Comparison of ENCODE assay signal across 34 mouse cellular contexts in the genomic region with DNA sequence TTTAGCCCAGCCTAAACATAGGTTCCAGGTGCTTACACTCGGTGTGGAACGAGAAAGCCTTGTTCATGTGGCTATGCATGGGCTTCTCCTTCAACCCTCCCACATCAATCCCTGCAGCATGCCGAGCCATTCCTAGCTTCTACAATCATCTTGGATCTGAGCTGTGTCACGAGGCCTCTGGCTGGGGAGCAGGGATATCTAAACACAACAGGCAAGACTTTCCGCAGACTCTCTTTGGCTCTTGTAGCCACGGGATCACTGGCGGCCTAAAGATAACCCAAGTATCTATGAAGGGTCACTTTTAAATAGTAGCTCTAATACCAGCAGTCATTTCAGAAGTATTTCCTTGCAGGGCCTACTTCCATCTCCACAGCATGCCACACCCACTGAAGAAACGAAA. TPM values are rescaled to one million over a fixed set of nuclear protein-coding genes. Genes with fewer than 3 reads are reported as not detected.
DNase-seq lines count a peak whose midpoint lies in the region; ATAC-seq and TF ChIP-seq lines count a peak whose summit lies in the region.
"Had no signal": no experiment of that assay in that cellular context is flagged by ENCODE, and none has a peak within 500 bp of the region (broad histone marks: within the 10 kb centered on the region; RNA-seq: fewer than 3 reads in every experiment).

No protein-coding gene starts in this region.

- no peak overlapping the region for H3K27ac ChIP-seq in midbrain, embryonic 11.5 days (ENCODE audit: low read depth, low read length)
- H3K27ac ChIP-seq in midbrain, embryonic 16.5 days (ENCODE audit: low read length), result no peak overlapping the region
- H3K27ac ChIP-seq in heart, postnatal 0 days (ENCODE audit: low read depth), result peak overlapping the region; percentile 64
- no peak overlapping the region for H3K27ac ChIP-seq in hindbrain, embryonic 10.5 days
- H3K27ac ChIP-seq: embryonic facial prominence, embryonic 12.5 days; hindbrain, postnatal 0 days; intestine, embryonic 15.5 days; liver, embryonic 15.5 days; midbrain, embryonic 12.5 days; neural tube, embryonic 13.5 days had no signal

- peak; percentile 46 to 61 for DNase-seq in heart, adult 18-20 months
- no peak for DNase-seq in heart, postnatal 4 days
- peak; percentile 56 for DNase-seq in midbrain, embryonic 11.5 days (ENCODE audit: low spot score, missing footprints)
- no peak for DNase-seq in heart, postnatal 0 days (ENCODE audit: low spot score)
- DNase-seq in right cerebral cortex, postnatal 4 days, result no peak
- DNase-seq in hindbrain, embryonic 10.5 days (ENCODE audit: low spot score), result no peak
- DNase-seq: adrenal gland, postnatal 25 days; cerebellum, adult 11-12 months; cerebellum, adult 9-11 months; embryo, embryonic 11 days; kidney, adult 2 months; lung, embryonic 14.5 days; lung, postnatal 36 days; thymus, postnatal 14 days had no signal

- whole genome bisulfite sequencing in midbrain, embryonic 11.5 days, result 93% methylated on average over 8 of the region's 8 CpGs
- WGBS in midbrain, embryonic 16.5 days, result 96% methylated on average over 8 of the region's 8 CpGs
- 19% methylated on average over 8 of the region's 8 CpGs for WGBS in heart, postnatal 0 days
- 95% methylated on average over 8 of the region's 8 CpGs for WGBS in hindbrain, embryonic 10.5 days

- no peaks in the 10 kb centered on the region for H3K9me3 ChIP-seq in midbrain, embryonic 11.5 days (ENCODE audit: control insufficient read depth, low read length)
- H3K9me3 ChIP-seq in midbrain, embryonic 16.5 days (replicated peaks; ENCODE audit: control insufficient read depth, low read length, poor library complexity, severe bottlenecking), result no peaks in the 10 kb centered on the region
- H3K9me3 ChIP-seq in heart, postnatal 0 days (replicated peaks; ENCODE audit: control insufficient read depth, low read length), result no peaks in the 10 kb centered on the region
- H3K9me3 ChIP-seq in hindbrain, embryonic 10.5 days, result no peaks in the 10 kb centered on the region
- H3K9me3 ChIP-seq: embryonic facial prominence, embryonic 12.5 days; intestine, embryonic 15.5 days; liver, embryonic 15.5 days; midbrain, embryonic 12.5 days; neural tube, embryonic 13.5 days had no signal

- H3K4me3 ChIP-seq in midbrain, embryonic 11.5 days (ENCODE audit: low read depth, low read length), result no peak overlapping the region
- no peak overlapping the region for H3K4me3 ChIP-seq in midbrain, embryonic 16.5 days (ENCODE audit: low read depth, low read length)
- no peak overlapping the region for H3K4me3 ChIP-seq in heart, postnatal 0 days (ENCODE audit: low read depth, low read length)
- no peak overlapping the region for H3K4me3 ChIP-seq in hindbrain, embryonic 10.5 days
- H3K4me3 ChIP-seq: embryonic facial prominence, embryonic 12.5 days; intestine, embryonic 15.5 days; limb, embryonic 12.5 days; liver, embryonic 15.5 days; midbrain, embryonic 12.5 days; neural tube, embryonic 13.5 days had no signal

- no peak overlapping the region for H3K4me2 ChIP-seq in midbrain, embryonic 11.5 days
- no peak overlapping the region for H3K4me2 ChIP-seq in midbrain, embryonic 16.5 days (ENCODE audit: low read length)
- H3K4me2 ChIP-seq in heart, postnatal 0 days (ENCODE audit: low read depth, low read length), result peak overlapping the region; percentile 10; the same call in 1 of the 2 replicates
- H3K4me2 ChIP-seq: embryonic facial prominence, embryonic 12.5 days; intestine, embryonic 15.5 days; limb, embryonic 12.5 days; liver, embryonic 15.5 days; lung, embryonic 14.5 days; midbrain, embryonic 12.5 days; neural tube, embryonic 13.5 days had no signal

- no peaks in the 10 kb centered on the region for H3K36me3 ChIP-seq in midbrain, embryonic 11.5 days (ENCODE audit: control insufficient read depth, insufficient read depth, low read length)
- H3K36me3 ChIP-seq in midbrain, embryonic 16.5 days (ENCODE audit: control insufficient read depth, insufficient read depth, low read length), result no peaks in the 10 kb centered on the region
- 0 out of 2 replicates have a peak, but pooled peaks cover under 1% of the 10 kb centered on the region for H3K36me3 ChIP-seq in heart, postnatal 0 days (replicated peaks; ENCODE audit: control insufficient read depth, insufficient read depth, low read length)
- peaks cover 10% of the 10 kb centered on the region; the same call in 1 of the 2 replicates for H3K36me3 ChIP-seq in hindbrain, embryonic 10.5 days
- H3K36me3 ChIP-seq: embryonic facial prominence, embryonic 12.5 days; intestine, embryonic 15.5 days; liver, embryonic 15.5 days; midbrain, embryonic 12.5 days; neural tube, embryonic 13.5 days had no signal

- no peak for ATAC-seq in midbrain, embryonic 11.5 days (ENCODE audit: low FRiP score)
- no peak for ATAC-seq in midbrain, embryonic 16.5 days
- no peak for ATAC-seq in heart, postnatal 0 days (ENCODE audit: insufficient read depth, low read depth)
- ATAC-seq: CD4-positive, CD25-positive, alpha-beta regulatory T cell, adult 4 months; forebrain, embryonic 14.5 days; hindbrain, postnatal 0 days; intestine, embryonic 15.5 days had no signal

- no peak overlapping the region for H3K9ac ChIP-seq in midbrain, embryonic 11.5 days (ENCODE audit: low read length)
- no peak overlapping the region for H3K9ac ChIP-seq in midbrain, embryonic 16.5 days (ENCODE audit: low read depth, low read length)
- no peak overlapping the region for H3K9ac ChIP-seq in heart, postnatal 0 days (replicated peaks; ENCODE audit: low read depth, low read length)
- H3K9ac ChIP-seq: embryonic facial prominence, embryonic 12.5 days; intestine, embryonic 15.5 days; limb, embryonic 12.5 days; liver, embryonic 15.5 days; lung, embryonic 14.5 days; midbrain, embryonic 12.5 days; neural tube, embryonic 13.5 days had no signal

- TF ChIP-seq CTCF in heart, postnatal 0 days (IDR thresholded peaks at IDR 0.05; ENCODE audit: low read depth), result no peak

- TF ChIP-seq EP300 in heart, postnatal 0 days (IDR thresholded peaks at IDR 0.05; ENCODE audit: low read depth), result no peak

- 0 out of 2 replicates have a peak, but pooled peaks cover 3% of the 10 kb centered on the region for H3K4me1 ChIP-seq in midbrain, embryonic 11.5 days (ENCODE audit: control insufficient read depth, insufficient read depth, low read length)
- H3K4me1 ChIP-seq in midbrain, embryonic 16.5 days (ENCODE audit: control insufficient read depth, insufficient read depth, low read length), result peaks cover 10% of the 10 kb centered on the region
- H3K4me1 ChIP-seq in heart, postnatal 0 days (ENCODE audit: control insufficient read depth, insufficient read depth), result peaks cover 57% of the 10 kb centered on the region
- H3K4me1 ChIP-seq in hindbrain, embryonic 10.5 days (replicated peaks), result peaks cover 14% of the 10 kb centered on the region; the same call in 1 of the 2 replicates

- H3K27me3 ChIP-seq in midbrain, embryonic 11.5 days (ENCODE audit: control insufficient read depth, insufficient read depth, low read length), result no peaks in the 10 kb centered on the region
- no peaks in the 10 kb centered on the region for H3K27me3 ChIP-seq in midbrain, embryonic 16.5 days (ENCODE audit: control insufficient read depth, insufficient read depth, low read depth, low read length)
- H3K27me3 ChIP-seq in heart, postnatal 0 days (ENCODE audit: control insufficient read depth, insufficient read depth, low read length), result no peaks in the 10 kb centered on the region
- no peaks in the 10 kb centered on the region for H3K27me3 ChIP-seq in hindbrain, embryonic 10.5 days (ENCODE audit: insufficient read depth, poor library complexity, severe bottlenecking)
- H3K27me3 ChIP-seq: embryonic facial prominence, embryonic 12.5 days; intestine, embryonic 15.5 days; limb, embryonic 12.5 days; liver, embryonic 15.5 days; midbrain, embryonic 12.5 days; neural tube, embryonic 13.5 days had no signal

RNA-seq across cellular contexts. Expression of gene Gm17409, which starts 18.5 kb away (rescaled TPM):
- not detected for total RNA-seq in heart, adult 18-20 months (2021)
- total RNA-seq in heart, postnatal 4 days (2021), result not detected
- polyA plus RNA-seq in midbrain, embryonic 11.5 days (2014; fragmentation: Nextera tagmentation; extraction: Ambion mirVana), result not detected in 2 replicates
- polyA plus RNA-seq in midbrain, embryonic 16.5 days (2015; fragmentation: Nextera tagmentation; extraction: Ambion mirVana), result not detected in 2 replicates
- total RNA-seq in heart, postnatal 0 days (2014; rRNA removed; ENCODE audit: low replicate concordance), result not detected in 2 replicates
- not detected in 2 replicates for polyA plus RNA-seq in heart, postnatal 0 days (2015; fragmentation: Nextera tagmentation; extraction: Ambion mirVana)
- polyA plus RNA-seq in hindbrain, embryonic 10.5 days (2016; fragmentation: Nextera tagmentation; extraction: Ambion mirVana), result 0.17 TPM in 1 of 2 replicates, not detected in the other
- total RNA-seq: adrenal gland, postnatal 25 days; hindbrain, postnatal 0 days; left cerebral cortex, adult 18-20 months; left cerebral cortex, postnatal 25 days; liver, adult 2 months; megakaryocyte, adult 5-6 weeks had no signal
- polyA plus RNA-seq: CD4-positive, CD25-positive, alpha-beta regulatory T cell, adult 4 months; embryonic facial prominence, embryonic 12.5 days; forebrain, embryonic 14.5 days; gonadal fat pad, adult 2 months; hindbrain, embryonic 11.5 days; hindbrain, postnatal 0 days; intestine, embryonic 15.5 days; kidney, adult 2 months; kidney, embryonic 16.5 days; large intestine, adult 2 months; limb, embryonic 12.5 days; liver, adult 2 months; liver, embryonic 15.5 days; lung, embryonic 14.5 days; midbrain, embryonic 12.5 days; neural tube, embryonic 13.5 days; small intestine, adult 2 months; urinary bladder, adult 2 months had no signal

Comparison
In these comparisons a context has a peak if more than half of its experiments do, and no peak if none do; other contexts are left out.
1. DNase-seq: peak in heart, adult 18-20 months (2 of 2) and midbrain, embryonic 11.5 days (single experiment); none in heart, postnatal 4 days (single experiment), heart, postnatal 0 days (single experiment), right cerebral cortex, postnatal 4 days (single experiment) and hindbrain, embryonic 10.5 days (single experiment).